Mouse (Mus musculus) liver, embryonic 14.5 days (tissue): Measurements from ENCODE around the gene Dot1l.
"Not testable (repeated sequence)": the region's sequence is repeated elsewhere in the genome, so short reads cannot be mapped to it uniquely, and the experiment has no call there.

Experiments
- CTCF ChIP-seq: IDR thresholded peaks from 2 replicates; pipeline ENCODE4 v1.5.1; 2016; ENCODE audit warnings: antibody characterized with exemption, low read depth, control low read depth
- EP300 ChIP-seq: IDR thresholded peaks from 2 replicates; pipeline ENCODE4 v1.6.1; 2016; ENCODE audit warnings: antibody characterized with exemption, low read depth

- not testable (repeated sequence) for TF ChIP-seq CTCF, EP300
Observed at GRCm38 (mm10) chr10:80828587-80828986, 73.6 kb downstream of the Dot1l start.
